Mouse (Mus musculus): ENCODE results near the gene Cfap69.
A peak's percentile ranks its signal among the peaks of the same experiment; 100 is the strongest.

The Cfap69 gene

DNA sequence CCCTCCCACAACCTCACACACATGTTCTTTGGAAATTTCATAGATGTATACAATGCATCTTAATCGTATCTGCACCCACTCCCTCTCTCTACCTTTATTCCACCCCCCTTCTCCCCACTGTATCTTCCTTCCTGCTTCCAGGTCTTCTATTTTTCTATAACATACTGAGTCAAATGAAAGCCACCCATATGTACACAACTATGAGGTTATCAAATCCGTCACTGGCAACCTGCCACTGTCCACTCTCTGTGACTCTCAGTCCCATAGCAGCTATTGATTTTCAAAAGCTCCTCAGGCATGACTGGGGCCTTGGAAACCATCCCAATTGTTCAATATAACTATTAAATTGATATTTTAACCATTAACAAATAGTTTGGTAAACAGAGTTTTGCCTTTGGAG lies 6.1 kb downstream of the Cfap69 start:
- no peak for DNase-seq (ENCODE audit: extremely low spot score)

- DNase-seq (ENCODE audit: extremely low spot score) = no peak
These were observed 15.0 kb downstream of the Cfap69 start for GRCm38 (mm10) chr5:5648817-5649569.

- no peak for DNase-seq (ENCODE audit: extremely low spot score)
These were observed 17.9 kb downstream of the Cfap69 start for GRCm38 (mm10) chr5:5646173-5646572.

DNA sequence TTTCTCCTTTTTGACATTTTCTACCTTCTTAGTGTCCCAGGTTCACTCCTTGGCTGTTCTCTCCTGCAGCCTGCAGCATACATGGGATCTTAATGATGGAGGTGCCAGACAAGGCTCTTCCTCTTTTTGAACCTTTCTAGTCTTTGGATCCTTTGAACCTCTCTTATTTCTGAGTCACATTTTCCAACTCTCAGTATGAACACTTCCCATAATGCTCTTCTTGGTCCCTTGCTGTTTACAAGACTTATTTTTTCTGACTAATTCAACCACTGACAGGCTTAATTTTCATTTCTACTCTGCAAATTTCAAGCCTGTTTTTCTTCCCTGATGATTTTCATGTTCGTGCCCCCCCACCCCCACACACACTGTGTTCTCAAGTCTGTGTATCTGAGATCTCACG lies 25.5 kb downstream of the Cfap69 start:
- DNase-seq (ENCODE audit: extremely low spot score) = no peak

- no peak for DNase-seq (ENCODE audit: extremely low spot score)
These were observed 38.5 kb downstream of the Cfap69 start for GRCm38 (mm10) chr5:5625491-5625890.

- no peak for DNase-seq (ENCODE audit: extremely low spot score)
These were observed 45.7 kb downstream of the Cfap69 start for GRCm38 (mm10) chr5:5618329-5618728.

DNA sequence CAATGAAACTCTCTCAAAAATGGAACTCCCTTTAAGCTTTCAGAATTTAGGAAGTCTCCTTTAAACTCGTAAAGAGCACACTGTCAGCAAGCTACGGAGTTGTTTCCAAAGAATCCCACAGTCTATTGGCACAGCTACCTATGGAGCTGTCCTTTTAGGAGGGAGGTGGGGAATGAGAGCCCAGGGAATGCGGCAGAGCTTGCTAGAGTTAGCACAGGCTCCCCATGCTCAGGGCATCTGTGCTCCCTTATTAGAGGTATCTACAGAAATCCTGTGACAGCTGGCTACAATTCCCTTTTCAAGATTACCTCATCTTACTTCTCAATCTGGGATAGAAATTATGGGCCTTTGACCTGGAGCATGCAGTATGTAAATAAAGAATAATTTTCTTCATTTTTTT lies 53.5 kb downstream of the Cfap69 start:
- no peak for DNase-seq (ENCODE audit: extremely low spot score)

DNA sequence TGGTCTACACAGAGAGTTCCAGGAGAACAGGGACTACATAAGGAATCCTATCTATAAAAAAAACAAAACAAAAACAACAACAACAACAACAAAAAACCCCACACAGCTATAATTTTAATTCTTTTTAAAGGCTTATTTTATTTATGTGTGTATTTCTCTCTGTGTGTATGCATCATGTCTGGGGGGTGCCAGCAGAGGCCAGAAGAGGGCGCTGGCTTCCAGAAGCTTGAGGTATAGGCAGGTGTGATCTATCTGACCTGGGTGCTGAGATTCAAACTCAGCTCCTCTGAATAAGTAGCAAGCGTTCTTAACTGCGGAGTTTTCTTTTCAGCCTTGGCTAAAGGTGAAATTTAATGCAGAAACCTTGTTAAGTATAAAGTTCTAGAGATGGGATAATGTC lies 76.4 kb downstream of the Cfap69 start:
- no peak for DNase-seq (ENCODE audit: extremely low spot score)

GRCm38 (mm10) chr5:5573749-5574317 lies 90.2 kb downstream of the Cfap69 start, which contains the start of gene Gm8773:
Gm8773 (plus strand) TSS chr5:5573799.
- peak; percentile 59 for DNase-seq (ENCODE audit: extremely low spot score)

GRCm38 (mm10) chr5:5562435-5562834 lies 101.6 kb downstream of the Cfap69 start:
- DNase-seq (ENCODE audit: extremely low spot score) = no peak

DNA sequence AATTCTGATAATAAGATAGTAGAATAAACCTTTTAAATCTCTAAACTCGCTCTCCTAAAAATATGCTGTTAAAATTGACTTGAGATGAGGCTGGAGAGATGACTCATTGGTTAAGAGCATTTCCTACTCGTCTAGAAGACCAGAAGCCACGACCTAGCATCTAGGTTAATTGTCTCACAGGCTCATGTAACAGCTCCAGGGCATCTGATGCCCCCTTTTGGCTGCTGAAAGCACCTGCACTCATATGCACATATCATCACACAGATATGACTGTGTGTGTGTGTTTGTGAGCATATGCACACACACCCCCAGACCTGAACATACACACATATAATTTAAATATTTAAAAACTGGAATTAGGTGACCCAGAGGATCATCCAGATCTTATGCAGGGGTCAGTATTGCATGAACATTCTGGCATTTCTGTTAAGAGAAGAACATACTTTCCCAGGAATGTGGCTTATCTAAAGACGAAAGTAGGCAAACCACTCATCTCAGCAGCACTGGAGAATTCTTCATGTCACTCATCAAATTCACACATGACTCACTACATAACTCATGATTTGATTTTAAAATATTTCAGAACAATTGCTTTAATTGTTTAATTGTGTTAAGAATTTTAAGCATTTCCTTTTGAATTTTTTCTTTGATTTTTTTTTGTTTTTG lies 102.9 kb downstream of the Cfap69 start:
- no peak for DNase-seq (ENCODE audit: extremely low spot score)

DNA sequence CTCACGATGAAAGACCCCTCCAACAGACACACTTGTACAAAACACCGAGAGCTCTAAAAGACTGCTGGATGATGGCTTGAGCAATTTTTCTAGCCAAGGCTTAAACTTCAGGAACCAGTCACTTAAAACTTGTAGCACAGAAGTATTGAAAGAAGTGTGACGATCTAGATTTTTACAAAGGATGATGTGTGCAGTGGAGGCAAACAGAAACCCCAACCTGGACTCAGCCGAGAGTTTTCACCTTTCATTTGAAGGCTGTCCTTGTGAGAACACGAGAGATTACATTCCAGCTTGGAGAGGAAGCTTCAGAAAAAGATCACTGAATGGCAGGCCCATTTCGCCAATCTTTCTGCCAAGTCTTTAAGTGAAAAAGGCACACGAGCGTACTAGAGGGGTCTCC lies 104.2 kb downstream of the Cfap69 start:
- no peak for DNase-seq (ENCODE audit: extremely low spot score)

DNA sequence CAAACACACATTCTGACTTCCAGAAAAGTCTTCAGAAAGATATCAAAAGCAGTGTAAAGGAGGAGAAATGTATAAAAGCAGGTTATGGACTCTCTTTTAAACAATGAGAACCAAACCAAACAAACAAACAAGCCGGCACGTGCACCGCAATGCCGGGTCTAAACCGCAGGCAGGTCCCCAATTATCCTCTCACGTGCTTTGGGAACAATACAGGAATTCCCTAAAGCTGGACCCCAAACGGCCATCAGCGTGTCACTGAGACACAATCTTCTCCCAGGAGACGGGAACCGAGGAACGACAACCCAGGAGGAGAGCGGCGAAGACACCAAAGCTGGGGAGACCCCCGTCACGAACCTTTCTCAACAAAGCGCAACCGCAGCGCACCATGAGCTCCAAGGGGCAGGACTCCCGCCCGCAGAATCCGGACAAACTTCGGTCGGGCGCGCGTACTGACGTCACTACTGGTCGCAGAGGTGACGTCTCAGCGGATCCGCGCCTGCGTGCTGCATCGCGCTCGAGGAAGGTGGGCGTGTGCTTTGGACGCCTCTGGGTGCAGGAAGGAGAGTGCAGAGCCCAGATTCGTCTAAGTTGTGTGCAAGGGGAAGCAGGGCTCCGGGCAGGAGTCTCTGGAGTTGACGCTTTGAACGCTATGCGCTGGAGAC lies 104.8 kb downstream of the Cfap69 start, which contains the start of gene Gtpbp10:
Gene Gtpbp10, minus strand, starts transcription at position 460 of the 662 bp plus-strand sequence.
- DNase-seq (ENCODE audit: extremely low spot score) = peak; percentile 96

DNA sequence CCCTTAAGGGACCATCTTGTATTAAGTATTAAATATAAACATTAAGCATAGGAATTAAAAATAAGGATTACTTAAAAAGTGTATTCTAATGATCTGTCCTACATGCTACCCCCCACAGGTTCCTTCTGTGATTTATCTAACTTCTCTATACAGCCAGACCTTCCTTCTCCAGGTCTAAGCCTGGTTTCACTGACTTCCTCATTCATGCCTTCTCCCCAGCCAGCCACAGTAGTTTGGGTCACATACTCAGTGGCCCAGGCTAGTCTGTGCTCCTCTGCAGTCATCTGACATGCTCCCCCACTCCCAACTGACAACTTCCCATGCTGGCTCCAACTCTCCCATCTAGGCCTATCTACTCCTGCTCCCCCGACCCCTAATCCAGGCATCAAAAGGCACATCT lies 112.9 kb downstream of the Cfap69 start:
- DNase-seq (ENCODE audit: extremely low spot score) = no peak

DNA sequence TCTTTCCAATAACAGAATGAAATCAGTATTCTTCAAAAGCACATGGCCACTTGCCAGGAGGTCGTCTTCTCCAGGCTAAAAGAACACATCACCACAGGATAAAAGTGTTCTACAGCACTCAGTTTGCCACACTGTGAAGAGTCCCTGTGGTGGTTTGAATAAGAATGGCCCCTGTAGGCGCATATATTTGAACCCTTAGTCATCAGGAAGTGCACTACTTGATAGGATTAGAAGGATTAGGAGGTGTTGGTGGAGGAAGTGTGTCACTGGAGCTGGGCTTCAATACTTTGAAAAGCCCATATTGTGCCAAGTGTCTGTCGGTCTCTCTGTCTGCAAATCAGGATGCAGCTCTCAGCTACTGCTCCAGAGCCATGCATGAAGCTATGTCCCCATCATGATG lies 123.7 kb downstream of the Cfap69 start:
- DNase-seq (ENCODE audit: extremely low spot score) = no peak

- no peak for DNase-seq (ENCODE audit: extremely low spot score)
These were observed 124.3 kb downstream of the Cfap69 start for GRCm38 (mm10) chr5:5539771-5540170.

GRCm38 (mm10) chr5:5536131-5536530 lies 127.9 kb downstream of the Cfap69 start:
- DNase-seq (ENCODE audit: extremely low spot score) = no peak

DNA sequence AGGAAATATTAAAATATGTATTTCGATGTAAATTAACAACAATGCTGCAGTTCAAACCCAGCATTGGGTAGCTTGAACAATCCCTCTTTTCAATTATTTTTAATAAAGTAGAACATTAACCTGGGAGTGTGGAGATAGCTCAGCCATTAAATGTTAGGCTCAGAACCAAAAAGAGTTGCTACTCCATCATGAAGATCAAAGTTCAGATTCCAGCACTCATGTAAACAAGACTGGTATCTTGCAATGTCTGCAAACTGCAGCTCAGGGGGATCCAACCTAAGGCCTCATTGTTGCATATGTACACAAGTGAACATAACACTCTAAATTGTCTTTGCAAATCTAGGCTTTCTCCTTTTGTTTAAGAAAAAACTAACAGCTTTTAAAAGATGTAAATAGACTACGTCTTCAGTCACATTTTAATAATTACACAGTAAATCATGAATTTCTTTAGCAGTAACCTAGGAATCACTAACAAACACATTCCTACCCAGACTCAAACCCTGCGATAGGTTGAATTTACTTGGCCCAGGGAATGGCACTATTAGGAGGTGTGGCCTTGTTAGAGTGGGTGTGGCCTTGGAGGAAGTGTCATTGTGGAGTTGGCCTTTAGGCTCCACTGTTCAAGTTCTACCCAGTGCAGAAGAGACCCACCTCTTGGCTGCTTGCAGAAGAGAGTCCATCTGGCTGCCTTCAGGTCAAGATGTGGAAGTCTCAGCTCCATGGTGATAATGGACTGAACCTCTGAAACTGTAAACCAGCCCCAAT lies 130.2 kb downstream of the Cfap69 start:
- DNase-seq (ENCODE audit: extremely low spot score) = no peak
